In genomic region chr7:109187244-109188035, GRCm38 (mm10) we compare ENCODE assay signal across 19 mouse cellular contexts. TPM values are rescaled to one million over a fixed set of nuclear protein-coding genes. Genes with fewer than 3 reads are reported as not detected.
DNase-seq lines count a peak whose midpoint lies in the region; ATAC-seq lines count a peak whose summit lies in the region.
"Had no signal": no experiment of that assay in that cellular context is flagged by ENCODE, and none has a peak within 500 bp of the region (broad histone marks: within the 10 kb centered on the region; RNA-seq: fewer than 3 reads in every experiment).

No protein-coding gene starts in this region.

- H3K27ac ChIP-seq in forebrain, embryonic 11.5 days (ENCODE audit: low read depth, low read length), result no peak overlapping the region
- H3K27ac ChIP-seq in forebrain, embryonic 13.5 days, result no peak overlapping the region
- H3K27ac ChIP-seq in kidney, embryonic 16.5 days (ENCODE audit: low read length), result no peak overlapping the region
- H3K27ac ChIP-seq: embryonic facial prominence, embryonic 13.5 days; hindbrain, embryonic 14.5 days; midbrain, embryonic 12.5 days; stomach, embryonic 15.5 days had no signal

- H3K9me3 ChIP-seq in forebrain, embryonic 11.5 days (ENCODE audit: control insufficient read depth, low read length), result no peaks in the 10 kb centered on the region
- H3K9me3 ChIP-seq in forebrain, embryonic 13.5 days (replicated peaks), result no peaks in the 10 kb centered on the region
- H3K9me3 ChIP-seq in kidney, embryonic 16.5 days (ENCODE audit: low read length), result no peaks in the 10 kb centered on the region
- H3K9me3 ChIP-seq: embryonic facial prominence, embryonic 13.5 days; midbrain, embryonic 12.5 days; stomach, embryonic 15.5 days had no signal

- no peak overlapping the region for H3K4me3 ChIP-seq in forebrain, embryonic 11.5 days (ENCODE audit: low read depth, low read length)
- H3K4me3 ChIP-seq in forebrain, embryonic 13.5 days, result no peak overlapping the region
- H3K4me3 ChIP-seq in kidney, embryonic 16.5 days (ENCODE audit: low read length), result no peak overlapping the region
- H3K4me3 ChIP-seq: embryonic facial prominence, embryonic 13.5 days; midbrain, embryonic 12.5 days; stomach, embryonic 15.5 days had no signal

- H3K36me3 ChIP-seq in forebrain, embryonic 11.5 days (ENCODE audit: control insufficient read depth, insufficient read depth, low read length), result no peaks in the 10 kb centered on the region
- no peaks in the 10 kb centered on the region for H3K36me3 ChIP-seq in forebrain, embryonic 13.5 days (ENCODE audit: poor library complexity, severe bottlenecking)
- no peaks in the 10 kb centered on the region for H3K36me3 ChIP-seq in kidney, embryonic 16.5 days (ENCODE audit: insufficient read depth, low read length)
- H3K36me3 ChIP-seq: embryonic facial prominence, embryonic 13.5 days; midbrain, embryonic 12.5 days; stomach, embryonic 15.5 days had no signal

- peak; percentile 50 for DNase-seq in forebrain, embryonic 11.5 days (ENCODE audit: low spot score)
- peak; percentile 29 for DNase-seq in urinary bladder, postnatal 25 days (ENCODE audit: low spot score)
- no peak for DNase-seq in urinary bladder, postnatal 10 days (ENCODE audit: low spot score)
- peak; percentile 42 to 59 for DNase-seq in layer of hippocampus, postnatal 14 days (ENCODE audit: low spot score in 2 of 2)
- no peak for DNase-seq in embryo, embryonic 10.5 days (ENCODE audit: low spot score)
- DNase-seq: cerebellum, postnatal 10 days; forebrain, postnatal 0 days; gastrocnemius, postnatal 14 days; kidney, adult 2 months; lung, postnatal 10 days; thymus, postnatal 4 days had no signal

- H3K27me3 ChIP-seq in forebrain, embryonic 11.5 days (ENCODE audit: control insufficient read depth, insufficient read depth, low read length), result peaks cover 64% of the 10 kb centered on the region
- H3K27me3 ChIP-seq in forebrain, embryonic 13.5 days, result peaks cover 71% of the 10 kb centered on the region
- peaks cover 15% of the 10 kb centered on the region for H3K27me3 ChIP-seq in kidney, embryonic 16.5 days (ENCODE audit: insufficient read depth, low read length)
- H3K27me3 ChIP-seq: stomach, embryonic 15.5 days had no signal

- H3K4me1 ChIP-seq in forebrain, embryonic 11.5 days (replicated peaks; ENCODE audit: control insufficient read depth, insufficient read depth, low read length), result peaks cover 22% of the 10 kb centered on the region
- peaks cover 34% of the 10 kb centered on the region for H3K4me1 ChIP-seq in forebrain, embryonic 13.5 days
- peaks cover 17% of the 10 kb centered on the region for H3K4me1 ChIP-seq in kidney, embryonic 16.5 days (ENCODE audit: insufficient read depth, low read length)

- no peak overlapping the region for H3K4me2 ChIP-seq in forebrain, embryonic 11.5 days (ENCODE audit: low read depth, low read length, severe bottlenecking)
- no peak overlapping the region for H3K4me2 ChIP-seq in forebrain, embryonic 13.5 days
- no peak overlapping the region for H3K4me2 ChIP-seq in kidney, embryonic 16.5 days (replicated peaks; ENCODE audit: low read depth, low read length)
- H3K4me2 ChIP-seq: embryonic facial prominence, embryonic 13.5 days; hindbrain, embryonic 14.5 days; midbrain, embryonic 12.5 days; stomach, embryonic 15.5 days had no signal

- 81% methylated on average over 6 of the region's 6 CpGs for WGBS in forebrain, embryonic 11.5 days
- WGBS in forebrain, embryonic 13.5 days, result 78% methylated on average over 6 of the region's 6 CpGs
- WGBS in kidney, embryonic 16.5 days, result 82% methylated on average over 6 of the region's 6 CpGs

- no peak for ATAC-seq in forebrain, embryonic 11.5 days (replicated peaks; ENCODE audit: low FRiP score)
- ATAC-seq in forebrain, embryonic 13.5 days, result no peak
- ATAC-seq in kidney, embryonic 16.5 days (ENCODE audit: low FRiP score, low TSS enrichment), result no peak
- ATAC-seq in inflammation-experienced regulatory T-cells, adult 6 months, result no peak
- ATAC-seq: forebrain, postnatal 0 days had no signal

- no peak overlapping the region for H3K9ac ChIP-seq in forebrain, embryonic 11.5 days (ENCODE audit: low read length)
- H3K9ac ChIP-seq in forebrain, embryonic 13.5 days, result no peak overlapping the region
- H3K9ac ChIP-seq in kidney, embryonic 16.5 days (replicated peaks; ENCODE audit: low read length), result no peak overlapping the region
- H3K9ac ChIP-seq: embryonic facial prominence, embryonic 13.5 days; forebrain, postnatal 0 days; hindbrain, embryonic 14.5 days; midbrain, embryonic 12.5 days; stomach, embryonic 15.5 days had no signal

RNA-seq across cellular contexts. Expression of gene Lmo1, which starts 12.4 kb away (rescaled TPM):
- 114 and 145 TPM in 2 replicates for polyA plus RNA-seq in forebrain, embryonic 11.5 days (2014; fragmentation: Nextera tagmentation; extraction: Ambion mirVana)
- polyA plus RNA-seq in forebrain, embryonic 13.5 days (2015; fragmentation: Nextera tagmentation; extraction: Ambion mirVana), result 36.5 and 50.5 TPM in 2 replicates
- 10 to 100 TPM; 53.8 to 60.2 TPM for total RNA-seq in layer of hippocampus, postnatal 14 days (2021)
- 7.6 and 7.7 TPM in 2 replicates for polyA plus RNA-seq in kidney, embryonic 16.5 days (2015; fragmentation: Nextera tagmentation; extraction: Ambion mirVana)
- polyA plus RNA-seq in inflammation-experienced regulatory T-cells, adult 6 months (2017; shearing (Covaris generic)), result not detected
- total RNA-seq: liver, adult 2 months had no signal
- polyA plus RNA-seq: liver, adult 2 months had no signal

Comparison
In these comparisons a context has a peak if more than half of its experiments do, and no peak if none do; other contexts are left out.
1. DNase-seq: peak in forebrain, embryonic 11.5 days (single experiment), urinary bladder, postnatal 25 days (single experiment) and layer of hippocampus, postnatal 14 days (2 of 2); none in urinary bladder, postnatal 10 days (single experiment) and embryo, embryonic 10.5 days (single experiment).